Mouse (Mus musculus) cortical plate, adult 2 months (tissue): ENCODE measurements around the gene H2afy.

ENCODE experiments used
- CTCF ChIP-seq: fragments of 200-500 bp; IDR thresholded peaks from 2 replicates; pipeline ENCODE4 v1.5.1; 2011; ENCODE audit warnings: mild to moderate bottlenecking, control low read depth, low read length; ENCODE audit not compliant: insufficient read depth; ENCODE audit errors: extremely low read depth
- POLR2A ChIP-seq: fragments of 200-500 bp; IDR thresholded peaks from 2 replicates; pipeline ENCODE4 v1.6.1; 2011; ENCODE audit warnings: mild to moderate bottlenecking, low read length, control low read depth; ENCODE audit not compliant: insufficient read depth; ENCODE audit errors: extremely low read depth

DNA sequence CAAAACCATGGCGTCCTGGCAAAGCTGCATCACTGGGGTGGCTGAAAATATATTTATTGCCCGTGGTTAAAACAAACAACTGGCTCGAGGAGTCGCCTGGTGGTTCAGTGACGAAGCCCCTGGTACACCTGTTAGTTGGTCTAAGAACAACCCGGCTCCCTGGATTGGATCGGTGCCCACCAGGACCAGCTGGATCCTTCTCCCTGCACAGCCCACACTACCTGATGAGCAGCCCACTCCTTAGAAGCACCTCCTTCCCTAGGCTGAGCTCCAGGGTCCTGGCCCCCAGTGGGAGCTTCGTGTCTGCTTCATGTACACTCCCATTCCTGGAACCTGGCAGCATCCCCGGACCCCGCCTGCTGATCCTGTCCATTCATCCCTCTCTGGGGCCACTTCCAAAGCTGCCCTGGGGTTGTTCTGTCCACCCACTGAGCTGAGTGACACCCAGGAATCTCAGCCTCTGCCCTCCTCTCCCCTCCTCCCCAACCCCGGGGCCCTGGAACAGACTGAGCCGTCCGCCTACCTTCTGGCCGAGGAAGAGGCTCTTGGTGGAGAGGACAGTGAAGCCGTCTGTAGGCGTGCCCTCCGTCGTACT is 40.5 kb downstream of the H2afy start:
- no peak for TF ChIP-seq POLR2A
- no peak for TF ChIP-seq CTCF
